Mouse (Mus musculus): ENCODE results near the gene Il21r. TPM values are rescaled to one million over a fixed set of nuclear protein-coding genes. Genes with fewer than 3 reads are reported as not detected.
A peak's percentile ranks its signal among the peaks of the same experiment; 100 is the strongest.

The Il21r gene
- total RNA-seq (2014; rRNA removed; ENCODE audit: low replicate concordance) (0.19 TPM in 1 of 2 replicates, not detected in the other), polyA plus RNA-seq (2015; fragmentation: Nextera tagmentation; extraction: Ambion mirVana) (0.12 and 0.19 TPM in 2 replicates)

DNA sequence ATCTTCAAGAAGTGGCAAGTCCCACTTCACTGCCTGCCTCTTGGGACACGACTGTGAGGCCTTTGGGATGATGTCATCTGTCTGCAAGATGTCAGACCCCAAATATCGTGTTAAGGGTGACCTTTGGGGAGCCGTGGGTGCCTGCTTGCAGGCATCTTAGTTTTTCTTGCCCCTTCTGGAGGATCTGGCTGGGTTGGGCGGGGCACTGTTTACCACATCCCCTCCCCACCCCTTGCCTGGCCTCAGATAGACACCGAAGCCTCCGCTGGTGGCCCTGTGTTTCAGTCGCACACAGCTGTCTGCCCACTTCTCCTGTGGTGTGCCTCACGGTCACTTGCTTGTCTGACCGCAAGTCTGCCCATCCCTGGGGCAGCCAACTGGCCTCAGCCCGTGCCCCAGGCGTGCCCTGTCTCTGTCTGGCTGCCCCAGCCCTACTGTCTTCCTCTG, at the start of gene Il21r:
Gene Il21r (plus strand): TSS at position 245 of the 447 bp plus-strand sequence.
- no peak for TF ChIP-seq EP300 (IDR thresholded peaks at IDR 0.05; ENCODE audit: low read depth)
- no peak for TF ChIP-seq CTCF (IDR thresholded peaks at IDR 0.05; ENCODE audit: low read depth)
- Histone ChIP-seq H3K9me3 (replicated peaks; ENCODE audit: control insufficient read depth, low read length) (no peaks in the 10 kb centered on the region), H3K9ac (replicated peaks; ENCODE audit: low read depth, low read length) (no peak within 1 kb of the TSS), H3K27ac (ENCODE audit: low read depth) (no peak within 1 kb of the TSS), H3K4me3 (ENCODE audit: low read depth, low read length) (peak within 1 kb of the TSS; percentile 19; the same call in 1 of the 2 replicates), H3K36me3 (replicated peaks; ENCODE audit: control insufficient read depth, insufficient read depth, low read length) (no peaks in the 10 kb centered on the region), H3K27me3 (ENCODE audit: control insufficient read depth, insufficient read depth, low read length) (no peaks in the 10 kb centered on the region), H3K4me1 (ENCODE audit: control insufficient read depth, insufficient read depth) (no peaks in the 10 kb centered on the region), H3K4me2 (ENCODE audit: low read depth, low read length) (peak within 1 kb of the TSS; percentile 3; the same call in 1 of the 2 replicates)
- 55% methylated on average over 11 of the region's 11 CpGs for WGBS
- ATAC-seq (ENCODE audit: insufficient read depth, low read depth) = no peak
- DNase-seq (ENCODE audit: low spot score) = no peak

GRCm38 (mm10) chr7:125553653-125554428, 49.4 kb upstream of the Il21r start:
- peaks cover 30% of the 10 kb centered on the region for H3K4me1 ChIP-seq (ENCODE audit: control insufficient read depth, insufficient read depth)
- no peak overlapping the region for H3K27ac ChIP-seq (ENCODE audit: low read depth)
- DNase-seq (ENCODE audit: low spot score) (no peak), ATAC-seq (ENCODE audit: insufficient read depth, low read depth) (no peak)
- H3K9me3 ChIP-seq (replicated peaks; ENCODE audit: control insufficient read depth, low read length) = no peaks in the 10 kb centered on the region
- no peaks in the 10 kb centered on the region for H3K36me3 ChIP-seq (replicated peaks; ENCODE audit: control insufficient read depth, insufficient read depth, low read length)
- no peak for TF ChIP-seq CTCF (IDR thresholded peaks at IDR 0.05; ENCODE audit: low read depth)
- TF ChIP-seq EP300 (IDR thresholded peaks at IDR 0.05; ENCODE audit: low read depth) = no peak
- H3K9ac ChIP-seq (replicated peaks; ENCODE audit: low read depth, low read length) = 0 out of 2 replicates have a peak overlapping the region, but pooled peaks have one; percentile 12
- H3K4me3 ChIP-seq (ENCODE audit: low read depth, low read length) = peak overlapping the region; percentile 57; the same call in 1 of the 2 replicates
- H3K27me3 ChIP-seq (ENCODE audit: control insufficient read depth, insufficient read depth, low read length) = no peaks in the 10 kb centered on the region
- H3K4me2 ChIP-seq (ENCODE audit: low read depth, low read length) = peak overlapping the region; percentile 71
- WGBS = 86% methylated on average over 13 of the region's 13 CpGs

DNA sequence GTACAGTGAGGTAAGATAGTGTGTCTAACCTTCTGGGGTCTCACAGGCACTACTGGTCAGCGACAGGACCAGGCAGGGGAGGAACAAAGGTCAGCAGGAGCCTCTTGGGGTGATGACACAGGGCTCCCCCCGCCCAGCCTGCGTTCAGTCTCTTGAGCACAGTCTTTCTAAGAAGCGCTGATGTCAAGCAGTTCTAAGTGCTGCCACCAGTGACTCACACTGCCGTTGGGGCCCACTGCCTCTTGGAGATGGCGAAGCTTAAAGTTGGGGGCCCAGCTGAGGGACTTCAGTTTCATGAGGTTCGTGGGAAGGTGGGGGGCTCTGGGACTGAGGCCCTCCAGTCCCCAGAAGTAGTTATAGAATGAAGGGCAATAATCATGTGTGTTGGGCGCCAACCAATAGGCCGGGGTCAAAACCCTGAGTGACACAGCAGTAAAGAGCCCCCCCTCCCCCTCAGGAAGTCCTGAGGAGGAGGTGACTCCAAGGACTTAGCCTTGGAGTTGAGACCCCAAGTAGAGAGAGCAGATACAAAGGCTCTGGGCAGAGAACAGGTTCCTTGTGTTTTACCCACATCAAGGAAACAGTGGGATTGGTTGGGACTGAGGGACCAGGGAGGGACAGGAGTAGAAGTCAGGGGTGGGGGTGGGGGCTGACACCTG, 48.6 kb upstream of the Il21r start:
- H3K4me2 ChIP-seq (ENCODE audit: low read depth, low read length) = peak overlapping the region; percentile 71; the same call in 1 of the 2 replicates

DNA sequence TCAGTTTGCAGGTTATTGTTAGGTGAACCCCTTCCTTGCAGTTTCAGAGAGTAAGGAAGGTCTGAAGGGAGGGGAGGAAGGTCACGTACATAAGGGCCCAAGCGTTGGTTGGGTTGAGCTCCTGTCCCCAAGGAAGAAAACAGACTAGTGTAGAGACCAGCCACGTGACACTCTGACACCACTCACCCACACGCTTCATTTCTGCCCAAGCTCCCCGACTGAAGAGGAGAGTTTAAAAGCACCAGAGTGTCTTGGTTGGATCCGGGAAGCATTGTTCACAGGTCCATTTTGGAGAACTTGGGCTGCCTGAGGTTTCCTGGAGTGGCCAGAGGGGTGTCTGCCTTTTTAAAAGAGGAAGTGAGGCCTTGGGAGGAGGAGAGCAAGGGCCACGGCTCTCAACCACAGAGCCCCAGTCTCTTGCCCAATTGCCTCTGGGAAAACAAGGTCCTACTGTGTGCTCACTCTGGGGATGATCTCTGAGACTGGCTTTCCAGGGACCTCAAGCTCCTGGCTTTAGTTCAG, 47.8 kb upstream of the Il21r start:
- Histone ChIP-seq H3K27me3 (ENCODE audit: control insufficient read depth, insufficient read depth, low read length) (no peaks in the 10 kb centered on the region), H3K9ac (replicated peaks; ENCODE audit: low read depth, low read length) (no peak overlapping the region), H3K4me3 (ENCODE audit: low read depth, low read length) (no peak overlapping the region; the same call in 1 of the 2 replicates), H3K4me2 (ENCODE audit: low read depth, low read length) (peak overlapping the region; percentile 20; the same call in 1 of the 2 replicates), H3K9me3 (replicated peaks; ENCODE audit: control insufficient read depth, low read length) (no peaks in the 10 kb centered on the region), H3K27ac (ENCODE audit: low read depth) (peak overlapping the region; percentile 14; the same call in 1 of the 2 replicates), H3K36me3 (replicated peaks; ENCODE audit: control insufficient read depth, insufficient read depth, low read length) (no peaks in the 10 kb centered on the region), H3K4me1 (ENCODE audit: control insufficient read depth, insufficient read depth) (peaks cover 32% of the 10 kb centered on the region)
- TF ChIP-seq EP300 (IDR thresholded peaks at IDR 0.05; ENCODE audit: low read depth) = no peak
- no peak for TF ChIP-seq CTCF (IDR thresholded peaks at IDR 0.05; ENCODE audit: low read depth)
- ATAC-seq (ENCODE audit: insufficient read depth, low read depth) (no peak), DNase-seq (ENCODE audit: low spot score) (no peak)
- WGBS = 69% methylated on average over 7 of the region's 7 CpGs

More for the DNA sequence above, 48.6 kb upstream of the Il21r start:
- WGBS = 87% methylated on average over 9 of the region's 9 CpGs
- Histone ChIP-seq H3K4me3 (ENCODE audit: low read depth, low read length) (no peak overlapping the region; the same call in 1 of the 2 replicates), H3K27me3 (ENCODE audit: control insufficient read depth, insufficient read depth, low read length) (no peaks in the 10 kb centered on the region), H3K27ac (ENCODE audit: low read depth) (0 out of 2 replicates have a peak overlapping the region, but pooled peaks have one; percentile 22), H3K9ac (replicated peaks; ENCODE audit: low read depth, low read length) (no peak overlapping the region), H3K4me1 (ENCODE audit: control insufficient read depth, insufficient read depth) (peaks cover 35% of the 10 kb centered on the region), H3K36me3 (replicated peaks; ENCODE audit: control insufficient read depth, insufficient read depth, low read length) (no peaks in the 10 kb centered on the region), H3K9me3 (replicated peaks; ENCODE audit: control insufficient read depth, low read length) (no peaks in the 10 kb centered on the region)
- DNase-seq (ENCODE audit: low spot score) = no peak
- ATAC-seq (ENCODE audit: insufficient read depth, low read depth) = no peak
- TF ChIP-seq CTCF (IDR thresholded peaks at IDR 0.05; ENCODE audit: low read depth) (no peak), EP300 (IDR thresholded peaks at IDR 0.05; ENCODE audit: low read depth) (no peak)

DNA sequence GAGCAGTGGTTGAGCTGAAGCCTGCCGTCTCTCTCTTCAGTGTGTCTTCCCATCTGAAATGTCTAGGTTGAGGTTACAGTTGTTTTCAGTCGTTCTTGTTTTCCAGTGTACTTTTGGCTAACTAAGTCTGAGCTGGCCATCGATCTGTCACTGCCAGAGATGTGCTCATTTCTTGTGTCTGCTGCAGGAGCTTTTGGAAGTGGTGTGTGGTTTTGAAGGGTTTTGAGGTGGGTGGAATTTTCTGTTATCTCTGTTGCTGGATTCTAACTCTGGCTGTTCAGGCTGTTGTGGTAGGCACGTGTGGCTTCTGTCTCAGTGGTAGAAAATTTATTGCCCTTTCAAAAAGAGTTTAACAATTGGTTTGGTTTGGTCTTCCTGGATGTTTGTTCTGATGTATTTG, 47.1 kb upstream of the Il21r start:
- Histone ChIP-seq H3K4me2 (ENCODE audit: low read depth, low read length) (peak overlapping the region; percentile 20; the same call in 1 of the 2 replicates), H3K27me3 (ENCODE audit: control insufficient read depth, insufficient read depth, low read length) (no peaks in the 10 kb centered on the region), H3K4me3 (ENCODE audit: low read depth, low read length) (no peak overlapping the region), H3K9me3 (replicated peaks; ENCODE audit: control insufficient read depth, low read length) (no peaks in the 10 kb centered on the region), H3K27ac (ENCODE audit: low read depth) (peak overlapping the region; percentile 14; the same call in 1 of the 2 replicates), H3K9ac (replicated peaks; ENCODE audit: low read depth, low read length) (no peak overlapping the region), H3K4me1 (ENCODE audit: control insufficient read depth, insufficient read depth) (peaks cover 28% of the 10 kb centered on the region), H3K36me3 (replicated peaks; ENCODE audit: control insufficient read depth, insufficient read depth, low read length) (no peaks in the 10 kb centered on the region)
- no peak for ATAC-seq (ENCODE audit: insufficient read depth, low read depth)
- 37% methylated on average over 4 of the region's 4 CpGs for WGBS
- no peak for TF ChIP-seq CTCF (IDR thresholded peaks at IDR 0.05; ENCODE audit: low read depth)
- no peak for TF ChIP-seq EP300 (IDR thresholded peaks at IDR 0.05; ENCODE audit: low read depth)
- DNase-seq (ENCODE audit: low spot score) = no peak
